Mouse (Mus musculus) kidney, adult 11 months (tissue): ENCODE results near the gene Gsta1.
A peak's percentile ranks its signal among the peaks of the same experiment; 100 is the strongest.
"Not testable (repeated sequence)": the region's sequence is repeated elsewhere in the genome, so short reads cannot be mapped to it uniquely, and the experiment has no call there.

ENCODE experiments used
- DNase-seq: peaks from one replicate; pipeline ENCODE4 v3.0.0; 2022

The Gsta1 gene

GRCm38 (mm10) chr9:78230461-78230860 is at the start of gene Gsta1:
Gsta1 (plus strand) TSS chr9:78230656.
- not testable (repeated sequence) for DNase-seq

DNA sequence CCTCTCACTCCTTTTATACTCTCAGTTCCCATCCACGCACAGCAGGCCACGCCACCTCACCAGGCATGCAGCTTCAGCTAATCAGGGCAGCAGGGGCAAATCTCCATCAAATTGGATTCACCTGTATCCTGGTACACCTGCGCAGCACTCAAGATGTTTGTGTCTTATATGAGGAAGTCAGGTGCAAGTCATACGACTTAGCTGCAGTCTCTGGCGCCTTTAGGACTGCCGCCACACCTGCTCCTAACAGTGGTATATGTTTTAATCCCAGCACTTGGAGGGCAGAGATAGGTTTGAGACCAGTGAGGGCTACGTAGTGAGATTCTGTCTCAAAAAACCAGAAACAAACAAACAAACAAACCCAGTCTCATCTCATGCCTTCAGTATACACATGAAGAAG is 48.0 kb upstream of the Gsta1 start, which contains the start of gene Gsta4:
Gsta4 (plus strand) TSS at position 301 of the 400 bp plus-strand sequence.
- not testable (repeated sequence) for DNase-seq

DNA sequence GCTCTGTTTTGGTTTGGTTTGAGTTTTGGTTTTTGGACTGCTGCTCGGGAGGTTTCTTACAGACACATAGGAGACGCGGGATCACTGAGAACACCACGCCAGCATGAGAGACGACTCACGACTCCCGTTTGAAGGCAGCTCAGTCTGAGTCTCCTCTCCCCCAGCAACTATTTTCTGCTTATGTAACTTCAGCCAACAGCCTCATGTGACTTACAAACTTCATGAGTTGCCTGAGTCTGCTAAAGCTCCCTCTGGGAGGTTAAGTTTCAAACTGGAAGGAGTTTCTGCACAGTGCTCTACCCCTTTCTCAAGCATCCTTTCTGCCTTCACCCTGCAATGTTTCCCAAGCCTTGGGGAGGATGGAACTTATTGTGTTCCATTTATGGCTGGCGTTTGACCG is 44.8 kb upstream of the Gsta1 start:
- no peak for DNase-seq

GRCm38 (mm10) chr9:78188910-78189309 is 41.5 kb upstream of the Gsta1 start:
- DNase-seq, result no peak

- DNase-seq, result no peak
These were observed 39.5 kb upstream of the Gsta1 start for GRCm38 (mm10) chr9:78190651-78191634.

- DNase-seq, result peak; percentile 78
These were observed 38.7 kb upstream of the Gsta1 start for GRCm38 (mm10) chr9:78191736-78192135.

DNA sequence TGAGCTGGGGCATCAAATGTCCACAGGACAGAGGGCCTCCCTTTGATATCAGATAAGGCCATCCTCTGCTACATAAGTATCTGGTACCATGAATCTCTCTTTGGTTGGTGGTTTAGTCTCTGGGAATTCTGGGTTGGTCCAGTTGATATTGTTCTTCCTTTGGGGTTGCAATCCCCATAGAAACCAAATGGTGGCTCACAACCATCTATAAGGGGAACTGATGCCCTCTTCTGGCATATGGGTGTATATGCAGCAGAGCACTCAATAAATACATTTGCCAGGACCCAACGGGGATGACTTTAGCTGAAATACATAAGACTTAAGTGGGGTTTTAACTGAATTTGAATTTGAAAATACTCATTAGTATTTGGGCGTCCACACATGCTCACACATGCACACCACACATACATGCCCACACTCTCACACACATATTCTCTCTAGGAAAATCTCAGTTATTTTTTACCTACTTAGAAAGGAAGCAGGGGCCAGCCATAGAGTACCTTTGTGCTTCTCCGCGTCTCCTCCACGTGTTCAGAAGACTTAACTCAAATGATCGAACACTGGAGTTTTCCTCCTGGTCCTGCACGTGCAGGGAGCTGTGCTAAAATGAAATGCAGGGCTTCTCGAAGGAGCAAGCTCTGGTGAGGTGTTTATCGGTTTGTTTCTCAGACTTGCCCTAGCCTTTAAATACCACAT is 36.4 kb upstream of the Gsta1 start:
- DNase-seq, result peak; percentile 49

DNA sequence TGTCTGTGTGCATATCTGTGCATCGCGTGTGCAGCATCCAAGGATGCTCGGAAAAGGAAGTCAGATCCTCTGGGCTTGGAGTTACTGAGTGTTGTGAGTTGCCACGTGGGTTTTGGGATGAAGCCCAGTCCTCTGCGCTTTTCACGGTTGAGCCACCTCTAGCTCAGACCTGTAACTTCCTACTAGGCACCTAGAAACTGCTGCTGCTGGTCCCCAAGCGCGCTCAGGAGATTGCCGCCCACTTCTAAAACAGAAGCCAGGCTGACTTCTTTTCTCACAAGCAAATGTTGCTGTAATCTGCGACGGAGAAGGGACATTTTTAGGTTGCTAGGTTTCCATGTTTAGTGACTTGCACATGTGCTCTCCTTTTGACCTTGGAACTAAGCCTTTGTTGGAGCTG is 35.4 kb upstream of the Gsta1 start:
- no peak for DNase-seq

DNA sequence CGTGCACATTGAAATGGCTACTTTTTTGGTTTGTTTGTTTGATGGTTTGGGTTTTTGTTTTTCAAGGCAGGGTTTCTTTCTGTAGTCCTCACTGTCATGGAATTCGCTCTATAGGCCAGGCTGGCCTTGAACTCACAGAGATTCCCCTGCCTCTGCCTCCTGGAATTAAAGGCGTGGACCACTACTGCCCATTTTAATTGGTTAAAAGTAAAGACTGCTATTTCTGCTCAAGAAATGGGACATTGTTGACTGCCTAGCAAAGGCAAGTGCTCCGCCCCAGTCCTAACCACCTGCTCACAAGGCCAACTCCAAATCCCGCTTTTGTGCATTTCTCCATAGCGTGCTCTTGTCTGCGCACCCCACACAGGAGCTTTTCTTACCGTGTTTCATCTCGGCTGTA is 32.7 kb upstream of the Gsta1 start:
- no peak for DNase-seq

DNA sequence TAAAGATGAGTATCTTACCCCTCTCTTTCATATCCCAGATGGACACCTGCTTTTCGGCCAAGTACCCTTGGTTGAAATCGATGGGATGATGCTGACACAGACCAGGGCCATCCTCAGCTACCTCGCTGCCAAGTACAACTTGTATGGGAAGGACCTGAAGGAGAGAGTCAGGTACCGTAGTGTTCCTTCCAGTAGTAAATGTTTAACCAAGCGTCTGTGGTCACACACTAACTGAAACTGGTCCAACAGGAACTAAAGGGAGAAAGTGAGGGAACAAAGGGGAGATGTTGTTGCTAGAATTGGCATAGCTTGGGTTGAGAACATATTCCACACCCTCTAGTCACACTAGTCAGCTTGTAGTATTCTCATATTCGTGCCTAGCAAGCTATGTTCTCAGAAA is 26.3 kb upstream of the Gsta1 start:
- DNase-seq, result peak; percentile 46

- no peak for DNase-seq
These were observed 21.5 kb upstream of the Gsta1 start for GRCm38 (mm10) chr9:78208956-78209355.

DNA sequence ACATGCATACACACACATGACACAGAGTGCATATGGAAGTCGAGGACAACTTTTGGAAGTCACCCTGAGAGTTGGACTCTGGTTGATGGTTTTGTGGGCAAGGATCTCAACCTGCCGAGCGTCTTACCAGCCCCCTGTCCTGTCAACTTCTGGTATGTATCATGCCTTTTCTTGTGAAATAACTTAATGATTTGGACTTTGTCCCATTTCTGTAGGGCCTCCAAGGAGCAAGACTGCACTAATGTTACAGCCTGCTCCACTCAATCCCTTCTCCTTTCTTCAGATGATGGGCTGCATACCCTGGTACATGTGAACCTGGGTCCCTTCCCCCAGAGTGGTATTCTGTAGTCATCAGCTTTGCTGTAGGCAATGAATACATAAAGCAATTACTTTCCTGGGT is 20.4 kb upstream of the Gsta1 start:
- DNase-seq, result no peak

GRCm38 (mm10) chr9:78210821-78211220 is 19.6 kb upstream of the Gsta1 start:
- no peak for DNase-seq

DNA sequence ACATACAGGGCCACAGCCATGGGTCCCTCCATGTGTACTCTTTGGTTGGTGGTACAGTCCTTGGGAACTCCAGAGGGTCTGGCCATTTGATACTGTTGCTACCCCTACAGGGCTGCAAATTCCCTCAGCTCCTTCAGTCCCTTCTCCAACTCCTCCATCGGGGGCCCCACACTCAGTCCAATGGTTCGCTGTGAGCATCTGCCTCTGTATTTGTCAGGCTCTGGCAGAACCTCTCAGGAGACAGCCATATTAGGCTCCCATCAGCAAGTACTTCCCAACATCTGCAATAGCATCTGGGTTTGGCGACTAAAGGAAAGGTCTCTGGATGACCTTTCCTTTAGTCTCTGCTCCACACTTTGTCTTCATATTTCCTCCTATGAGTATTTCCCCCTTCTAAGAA is 18.9 kb upstream of the Gsta1 start:
- DNase-seq, result no peak

DNA sequence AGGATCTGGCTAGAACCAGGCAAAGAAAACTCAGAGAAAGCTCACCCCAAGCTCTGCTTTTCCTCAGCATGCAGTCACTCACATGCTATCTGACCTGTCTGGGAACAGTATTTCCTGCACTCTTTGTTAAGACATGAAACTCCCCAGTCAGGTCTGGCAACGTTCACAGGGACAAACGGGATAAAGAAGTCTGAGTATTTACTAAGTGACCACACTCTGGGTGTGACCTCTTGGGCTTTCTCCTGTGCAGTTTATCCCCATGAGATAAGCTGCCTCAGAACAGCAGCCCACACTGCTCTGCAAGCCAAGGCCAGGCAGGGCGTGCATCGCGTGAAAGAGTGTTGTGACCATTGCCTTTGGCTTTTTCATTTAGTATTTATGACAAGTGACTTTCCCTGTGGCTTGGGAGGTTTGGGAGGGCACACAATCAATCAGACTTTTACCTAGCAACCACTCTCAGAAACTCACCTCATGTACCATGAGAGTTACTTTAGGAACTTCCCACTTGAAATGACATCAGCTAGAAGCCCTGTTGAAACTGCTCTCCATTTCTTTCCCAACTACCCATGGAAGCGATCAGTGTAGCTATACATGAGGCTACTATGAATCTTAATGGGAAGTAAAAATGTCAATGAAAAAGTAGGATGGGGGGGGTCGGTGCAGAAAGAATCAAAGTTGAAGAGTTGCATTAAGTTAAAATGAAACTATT is 18.0 kb upstream of the Gsta1 start:
- no peak for DNase-seq

DNA sequence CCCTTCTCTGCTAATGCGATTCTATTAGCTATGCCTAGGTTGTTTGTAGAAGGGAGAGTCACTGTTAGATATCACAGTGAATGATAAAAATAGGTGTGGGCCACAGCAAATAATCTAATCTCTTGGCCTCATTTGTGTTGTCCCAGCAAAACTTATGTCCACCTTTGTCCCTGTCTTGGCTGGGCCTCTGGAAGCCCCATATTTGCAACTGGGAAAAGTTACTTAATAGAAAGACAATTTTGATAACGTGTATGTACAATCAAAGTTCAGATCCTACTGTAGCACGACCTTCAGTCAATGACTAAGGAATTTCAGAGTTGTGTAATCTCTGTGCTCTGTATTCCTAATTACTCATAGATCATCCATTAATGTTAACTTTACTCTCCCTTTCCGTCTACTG is 13.4 kb upstream of the Gsta1 start:
- DNase-seq, result no peak

DNA sequence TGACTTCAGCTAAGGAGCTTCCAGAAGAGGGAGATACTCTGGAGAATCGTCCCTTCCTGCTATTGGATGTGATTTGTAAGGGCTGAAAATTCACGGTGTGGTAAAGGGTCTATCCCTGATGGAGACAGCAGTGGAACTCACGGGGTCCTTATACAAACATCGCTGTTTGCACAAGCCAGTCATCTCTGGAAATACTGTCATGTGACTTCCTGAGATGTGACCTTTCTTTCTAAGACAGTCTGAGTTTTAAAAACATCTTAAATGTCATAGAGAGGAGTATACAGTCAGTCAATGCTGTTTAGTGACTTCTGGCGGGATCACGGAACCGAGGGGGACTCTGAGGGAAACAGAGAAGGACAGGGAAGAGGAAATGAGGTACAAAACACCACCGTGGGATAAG is 7.8 kb upstream of the Gsta1 start:
- no peak for DNase-seq

GRCm38 (mm10) chr9:78223221-78223902 is 7.1 kb upstream of the Gsta1 start:
- DNase-seq, result peak; percentile 53

DNA sequence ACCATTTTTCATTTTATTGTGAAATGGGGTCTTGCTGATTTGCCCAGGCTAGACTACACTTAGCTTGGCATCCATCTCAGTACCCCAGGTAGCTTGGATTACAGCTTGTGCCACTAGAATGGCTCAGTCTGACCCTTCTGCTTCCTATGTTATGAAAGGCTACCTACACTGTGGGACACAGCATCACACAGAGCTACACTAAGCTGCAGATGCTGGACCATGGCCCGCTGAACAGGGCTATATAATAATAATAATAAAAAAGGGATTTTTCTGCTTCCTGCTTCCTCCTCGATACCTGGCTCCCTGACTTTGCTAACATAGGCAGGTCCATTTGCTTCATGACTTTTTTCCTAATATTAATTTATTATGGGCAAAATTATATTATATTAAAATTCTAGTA is 6.0 kb upstream of the Gsta1 start:
- DNase-seq, result no peak

DNA sequence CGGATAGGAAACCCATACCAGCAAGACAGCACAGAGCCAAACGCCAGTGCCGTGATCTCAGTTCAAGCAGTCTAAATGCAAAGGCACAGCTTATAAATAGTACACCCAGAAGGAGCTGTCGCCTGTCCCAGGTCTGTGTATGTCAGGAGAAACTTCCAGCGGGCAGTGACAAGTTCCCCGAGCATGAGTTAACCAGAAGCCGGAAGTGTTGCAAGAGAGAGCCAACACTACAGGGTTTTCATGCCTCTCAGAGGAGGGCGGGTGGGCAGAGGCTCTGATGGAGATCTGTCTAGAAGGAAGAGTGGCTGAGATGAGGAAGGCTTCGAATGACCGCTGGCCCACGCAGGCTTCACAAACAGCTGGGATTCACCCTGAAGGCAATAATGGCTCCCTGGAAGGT is 5.2 kb upstream of the Gsta1 start:
- DNase-seq, result no peak

GRCm38 (mm10) chr9:78228122-78228521 is 2.3 kb upstream of the Gsta1 start:
- no peak for DNase-seq

- peak; percentile 80 for DNase-seq
These were observed 798 bp upstream of the Gsta1 start for GRCm38 (mm10) chr9:78229658-78230057.
